Mouse (Mus musculus): ENCODE results near the gene Vmn2r71.

Gene Vmn2r71

DNA sequence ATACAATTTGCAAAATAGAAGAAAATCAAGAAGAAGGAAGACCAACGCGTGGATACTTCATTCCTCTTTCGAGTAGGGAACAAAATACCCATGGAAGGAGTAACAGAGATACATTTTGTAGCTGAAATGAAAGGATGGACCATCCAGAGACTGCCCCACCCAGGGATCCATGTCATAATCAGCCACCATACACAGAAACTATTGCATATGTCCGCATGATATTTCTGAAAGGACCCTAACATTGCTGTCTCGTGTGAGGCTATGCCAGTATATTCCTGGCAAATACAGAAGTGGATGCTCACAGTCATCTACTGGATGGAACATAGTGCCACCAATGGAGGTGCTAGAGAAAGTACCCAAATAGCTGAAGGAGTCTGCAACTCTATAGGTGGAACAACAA, at the start of gene Vmn2r71:
Gene Vmn2r71, plus strand, starts transcription at position 301 of the 400 bp plus-strand sequence.
- no peak for DNase-seq

GRCm38 (mm10) chr7:85542108-85542507, 20.8 kb upstream of the Vmn2r71 start:
- no peak for DNase-seq

GRCm38 (mm10) chr7:85543118-85543517, 19.8 kb upstream of the Vmn2r71 start:
- no peak for DNase-seq

DNA sequence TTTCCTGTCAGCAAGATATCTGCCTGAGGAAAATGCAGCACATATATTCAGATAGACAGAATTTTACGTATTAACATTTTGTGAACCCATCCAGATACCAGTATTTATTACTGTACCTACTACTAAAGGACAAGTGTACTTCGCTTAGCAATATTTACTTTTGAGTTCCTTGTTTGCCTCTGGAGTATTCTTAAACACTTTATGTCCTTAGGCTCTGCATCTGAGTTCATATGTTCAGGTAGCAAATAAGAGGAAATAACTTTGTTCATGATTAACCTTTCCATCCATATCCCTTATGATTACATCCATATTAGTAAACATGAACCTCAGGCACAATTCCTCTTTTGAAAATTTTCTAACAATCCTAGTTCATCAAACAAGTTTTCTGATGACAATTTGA, 6.2 kb downstream of the Vmn2r71 start, which contains the start of gene Vmn2r70:
Gene Vmn2r70, minus strand, starts transcription at position 101 of the 400 bp plus-strand sequence.
- no peak for DNase-seq

Data from embryo, embryonic 11 days (tissue).